Mouse (Mus musculus) bone marrow macrophage, adult 2 months (primary cell): ENCODE data around the gene Pdcd1.

Experiments
- CTCF ChIP-seq: IDR thresholded peaks from 2 replicates; pipeline ENCODE4 v1.5.1; 2012; ENCODE audit warnings: low read depth, mild to moderate bottlenecking, low read length, moderate library complexity
- POLR2A ChIP-seq: IDR thresholded peaks from 2 replicates; pipeline ENCODE4 v1.6.1; 2012; ENCODE audit warnings: mild to moderate bottlenecking, low read depth, low read length, borderline replicate concordance

DNA sequence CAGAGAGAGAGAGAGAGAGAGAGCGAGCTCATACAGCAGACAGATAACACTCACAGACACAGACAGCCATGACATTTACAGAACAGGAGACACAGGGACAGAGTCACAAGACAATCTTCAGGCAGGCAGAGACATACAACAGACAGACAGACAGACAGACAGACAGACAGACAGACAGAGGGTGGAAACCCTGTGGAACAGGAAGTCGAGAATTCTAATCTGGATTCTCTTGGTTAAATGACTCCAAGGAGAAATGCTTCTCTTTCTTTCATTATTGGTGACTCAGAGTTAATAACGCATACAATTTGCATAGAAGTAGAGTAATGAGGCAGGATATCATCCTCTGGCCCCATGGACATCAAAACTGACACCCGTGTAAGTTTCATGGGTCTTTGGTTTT is 5.8 kb downstream of the Pdcd1 start:
- TF ChIP-seq CTCF (no peak), POLR2A (no peak)
